23 mouse cellular contexts compared by ENCODE assay signal in the genomic region with DNA sequence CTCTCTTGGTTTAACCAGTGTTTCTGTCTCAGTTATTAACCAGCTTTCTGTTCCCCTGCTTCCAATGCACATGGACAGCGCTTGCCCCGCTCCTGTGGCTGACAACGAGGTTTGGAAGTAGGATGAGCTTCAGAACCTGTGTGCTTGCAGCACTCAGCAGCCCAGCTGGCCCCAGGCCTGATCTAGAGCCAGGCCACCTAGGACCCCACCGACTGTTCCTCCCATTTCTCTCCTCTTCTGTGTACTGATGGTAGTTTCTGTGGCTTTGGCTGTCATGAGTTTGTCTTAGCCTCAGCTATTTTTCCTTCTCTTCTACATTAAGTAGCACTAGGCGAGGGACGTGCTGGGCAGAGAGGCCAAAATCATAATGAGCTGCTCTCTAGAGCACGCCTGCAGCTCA.
A peak's percentile ranks its signal among the peaks of the same experiment; 100 is the strongest.
DNase-seq lines count a peak whose midpoint lies in the region; ATAC-seq lines count a peak whose summit lies in the region.
"Had no signal": no experiment of that assay in that cellular context is flagged by ENCODE, and none has a peak within 500 bp of the region (broad histone marks: within the 10 kb centered on the region; RNA-seq: fewer than 3 reads in every experiment).

No protein-coding gene starts in this region.

- H3K4me2 ChIP-seq in heart, embryonic 16.5 days (ENCODE audit: low read depth, low read length), result no peak overlapping the region
- H3K4me2 ChIP-seq in heart, embryonic 11.5 days, result no peak overlapping the region
- H3K4me2 ChIP-seq in stomach, embryonic 16.5 days (ENCODE audit: low read depth, low read length), result no peak overlapping the region
- H3K4me2 ChIP-seq: embryonic facial prominence, embryonic 12.5 days; forebrain, embryonic 13.5 days; hindbrain, embryonic 15.5 days; kidney, embryonic 15.5 days had no signal

- no peaks in the 10 kb centered on the region for H3K9me3 ChIP-seq in heart, embryonic 16.5 days (replicated peaks; ENCODE audit: control insufficient read depth, low read length)
- no peaks in the 10 kb centered on the region for H3K9me3 ChIP-seq in heart, embryonic 11.5 days (replicated peaks; ENCODE audit: control insufficient read depth, low read length)
- H3K9me3 ChIP-seq in stomach, embryonic 16.5 days (replicated peaks; ENCODE audit: control insufficient read depth, low read length), result no peaks in the 10 kb centered on the region
- H3K9me3 ChIP-seq: embryonic facial prominence, embryonic 12.5 days; forebrain, embryonic 13.5 days; hindbrain, embryonic 15.5 days; kidney, embryonic 15.5 days had no signal

- 91% methylated on average over 7 of the region's 7 CpGs for WGBS in heart, embryonic 16.5 days
- 84% methylated on average over 7 of the region's 7 CpGs for WGBS in heart, embryonic 11.5 days (ENCODE audit: insufficient replicate concordance)
- 84% methylated on average over 7 of the region's 7 CpGs for WGBS in stomach, embryonic 16.5 days

- ATAC-seq in frontal cortex, adult (ENCODE audit: low TSS enrichment), result peak; percentile 42; the same call in 1 of the 2 replicates
- ATAC-seq in heart, embryonic 16.5 days (replicated peaks; ENCODE audit: extremely low read depth, insufficient read depth, low FRiP score), result no peak
- ATAC-seq in heart, embryonic 11.5 days (replicated peaks; ENCODE audit: insufficient number of reproducible peaks, low FRiP score, low TSS enrichment), result no peak
- no peak for ATAC-seq in stomach, embryonic 16.5 days (ENCODE audit: insufficient read depth, low FRiP score)
- ATAC-seq: activated CD4-positive, CD25-positive, alpha-beta regulatory T cell, adult 4 months; forebrain, embryonic 13.5 days; forebrain, postnatal 0 days; intestine, embryonic 16.5 days; Patski had no signal

- H3K9ac ChIP-seq in heart, embryonic 16.5 days (ENCODE audit: low read length), result no peak overlapping the region
- H3K9ac ChIP-seq in heart, embryonic 11.5 days (ENCODE audit: low read depth, low read length), result no peak overlapping the region
- no peak overlapping the region for H3K9ac ChIP-seq in stomach, embryonic 16.5 days (ENCODE audit: low read length)
- H3K9ac ChIP-seq: embryonic facial prominence, embryonic 12.5 days; forebrain, embryonic 13.5 days; forebrain, postnatal 0 days; hindbrain, embryonic 15.5 days; kidney, embryonic 15.5 days had no signal

- H3K27ac ChIP-seq in heart, embryonic 16.5 days (ENCODE audit: low read length), result peak overlapping the region; percentile 33; the same call in 1 of the 2 replicates
- no peak overlapping the region for H3K27ac ChIP-seq in heart, embryonic 11.5 days (ENCODE audit: low read depth, low read length)
- H3K27ac ChIP-seq in stomach, embryonic 16.5 days (ENCODE audit: low read length), result peak overlapping the region; percentile 30; the same call in 1 of the 2 replicates
- H3K27ac ChIP-seq: embryonic facial prominence, embryonic 12.5 days; forebrain, embryonic 13.5 days; hindbrain, embryonic 15.5 days; kidney, embryonic 15.5 days had no signal

- H3K4me3 ChIP-seq in heart, embryonic 16.5 days (ENCODE audit: low read length), result no peak overlapping the region
- no peak overlapping the region for H3K4me3 ChIP-seq in heart, embryonic 11.5 days (ENCODE audit: low read depth, low read length)
- H3K4me3 ChIP-seq in stomach, embryonic 16.5 days (replicated peaks; ENCODE audit: low read length), result no peak overlapping the region
- H3K4me3 ChIP-seq: embryonic facial prominence, embryonic 12.5 days; forebrain, embryonic 13.5 days; hindbrain, embryonic 15.5 days; kidney, embryonic 15.5 days had no signal

- peaks cover 55% of the 10 kb centered on the region for H3K36me3 ChIP-seq in heart, embryonic 16.5 days (ENCODE audit: control insufficient read depth, insufficient read depth)
- H3K36me3 ChIP-seq in heart, embryonic 11.5 days (ENCODE audit: control insufficient read depth, insufficient read depth, low read length), result peaks cover 12% of the 10 kb centered on the region
- H3K36me3 ChIP-seq in stomach, embryonic 16.5 days (ENCODE audit: control insufficient read depth, insufficient read depth, low read length), result peaks cover 6% of the 10 kb centered on the region

- no peaks in the 10 kb centered on the region for H3K27me3 ChIP-seq in heart, embryonic 16.5 days (ENCODE audit: control insufficient read depth, insufficient read depth, low read length)
- no peaks in the 10 kb centered on the region for H3K27me3 ChIP-seq in heart, embryonic 11.5 days (ENCODE audit: control insufficient read depth, insufficient read depth, low read length)
- no peaks in the 10 kb centered on the region for H3K27me3 ChIP-seq in stomach, embryonic 16.5 days (ENCODE audit: control insufficient read depth, insufficient read depth, low read length)
- H3K27me3 ChIP-seq: CH12.LX; embryonic facial prominence, embryonic 12.5 days; forebrain, embryonic 13.5 days; hindbrain, embryonic 15.5 days; kidney, embryonic 15.5 days; Patski had no signal

- H3K4me1 ChIP-seq in heart, embryonic 16.5 days (ENCODE audit: control insufficient read depth, insufficient read depth, low read length), result peaks cover 8% of the 10 kb centered on the region
- H3K4me1 ChIP-seq in heart, embryonic 11.5 days (ENCODE audit: control insufficient read depth, insufficient read depth, low read length), result no peaks in the 10 kb centered on the region
- no peaks in the 10 kb centered on the region for H3K4me1 ChIP-seq in stomach, embryonic 16.5 days (ENCODE audit: control insufficient read depth, insufficient read depth, low read length)
- H3K4me1 ChIP-seq: embryonic facial prominence, embryonic 12.5 days; forebrain, embryonic 13.5 days; hindbrain, embryonic 15.5 days; kidney, embryonic 15.5 days had no signal

- peak; percentile 39 to 59 for DNase-seq in cerebellum, postnatal 10 days
- DNase-seq in cerebellum, adult 8-10 months, result no peak
- no peak for DNase-seq in frontal cortex, postnatal 36 days (ENCODE audit: low spot score in 2 of 2)
- DNase-seq in urinary bladder, adult 18-20 months (ENCODE audit: low spot score in 2 of 2), result no peak
- DNase-seq: adrenal gland, postnatal 14 days; embryo, embryonic 11 days; forebrain, postnatal 0 days; gastrocnemius, postnatal 36 days; heart, adult 18-20 months; heart, postnatal 36 days; kidney, adult 2 months had no signal

Comparison
In these comparisons a context has a peak if more than half of its experiments do, and no peak if none do; other contexts are left out.
1. DNase-seq: peak in cerebellum, postnatal 10 days (2 of 2); none in cerebellum, adult 8-10 months (single experiment), frontal cortex, postnatal 36 days (0 of 2) and urinary bladder, adult 18-20 months (0 of 2).